Mouse (Mus musculus) left cerebral cortex, postnatal 14 days (tissue): ENCODE measurements around the gene Ndc1. TPM values are rescaled to one million over a fixed set of nuclear protein-coding genes. Genes with fewer than 3 reads are reported as not detected.

Experiments
- DNase-seq, 2 experiments: peaks; one replicate each; pipeline ENCODE4 v3.0.0; 2021 to 2022; ENCODE audit warnings: low spot score in 2 of 2, mixed read lengths in 1 of 2
- intact Hi-C: fragments of 180-260 bp; cut with DNase I; formaldehyde crosslinking; loops from one replicate; pipeline ENCODE4 v1.15.1; 2025
- total RNA-seq, 2 experiments: library from RNA; stranded (reverse); gene quantifications; 2 replicates each; pipeline ENCODE4 v1.2.3; 2021

Gene Ndc1
- total RNA-seq, 2 experiments from 2014 or later, result 14.6 to 18.8 TPM

DNA sequence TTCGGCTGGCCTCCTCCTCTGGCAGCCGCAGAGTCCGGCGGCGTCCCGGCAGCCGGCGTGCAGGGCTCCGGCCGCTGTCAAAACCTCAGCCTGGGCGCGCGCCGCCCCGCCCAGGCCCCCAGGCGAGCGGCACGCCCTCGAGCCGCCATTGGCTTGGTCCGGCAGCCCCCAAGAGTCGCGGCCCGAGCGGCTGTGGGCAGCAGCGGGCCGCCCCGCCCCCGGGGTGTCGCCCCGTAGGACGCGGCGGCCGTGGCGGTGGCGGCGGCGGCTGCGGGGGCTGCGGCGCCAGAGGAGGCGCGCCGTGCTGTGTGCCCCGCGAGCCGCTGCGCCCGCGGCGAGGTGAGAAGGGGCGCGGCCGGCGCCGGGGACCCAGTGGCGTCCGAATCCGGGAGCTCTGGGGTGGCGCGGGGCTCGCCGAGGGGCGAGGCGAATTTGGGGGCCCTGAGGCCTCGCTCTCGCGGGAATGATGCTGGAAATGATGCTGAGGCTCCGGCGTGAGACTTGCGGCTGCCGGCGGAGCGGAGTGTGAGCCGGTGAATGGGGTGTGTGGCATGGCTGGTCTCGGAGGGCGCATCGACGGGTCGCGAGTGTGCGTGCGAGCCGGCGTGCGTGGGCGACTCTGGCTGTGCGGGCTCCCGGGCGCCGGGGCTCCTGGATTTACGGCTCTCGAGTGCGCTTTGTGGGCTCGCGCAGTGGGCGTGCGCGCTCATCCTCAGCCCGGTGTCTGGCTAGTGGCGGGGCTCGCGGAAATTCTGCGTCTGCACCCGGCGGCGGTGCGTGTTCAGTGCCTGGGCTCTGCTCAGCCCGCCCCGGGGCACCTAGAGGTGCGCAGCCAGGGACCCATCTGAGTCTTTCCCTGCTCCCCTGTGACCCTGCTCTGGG, 67.0 kb downstream of the Ndc1 start, which contains the start of gene Glis1:
Glis1 (plus strand) TSS at position 236 of the 882 bp plus-strand sequence.
- intact Hi-C loops, result no loop called here

DNA sequence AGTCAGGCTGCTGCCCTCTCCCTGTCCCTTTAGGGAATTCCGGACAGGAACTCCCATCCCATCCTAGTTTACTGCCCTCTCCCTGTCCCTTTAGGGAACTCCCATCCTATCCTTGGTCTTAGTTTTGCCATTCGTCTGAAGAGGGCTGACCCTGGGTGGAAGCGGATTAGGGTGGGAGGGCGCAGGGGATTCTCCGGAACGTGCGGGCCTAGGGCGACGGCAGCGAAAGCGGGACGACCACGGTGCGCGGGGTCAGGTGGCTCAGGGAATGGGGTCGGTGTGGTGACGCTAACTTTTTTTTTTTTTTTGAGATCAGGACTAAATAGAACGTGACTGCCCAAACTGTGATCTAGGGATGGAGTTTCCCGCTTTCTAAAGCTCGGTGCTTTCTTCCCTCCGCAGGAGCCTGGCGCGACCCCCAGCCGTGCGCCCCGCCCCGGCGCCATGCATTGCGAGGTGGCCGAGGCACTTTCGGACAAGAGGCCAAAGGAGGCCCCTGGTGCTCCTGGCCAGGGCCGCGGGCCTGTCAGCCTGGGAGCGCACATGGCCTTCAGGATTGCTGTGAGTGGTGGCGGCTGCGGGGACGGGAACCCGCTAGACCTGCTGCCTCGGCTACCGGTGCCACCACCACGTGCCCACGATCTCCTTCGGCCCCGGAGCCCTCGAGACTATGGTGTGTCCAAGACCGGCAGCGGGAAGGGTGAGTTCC, 67.8 kb downstream of the Ndc1 start:
- DNase-seq, result no peak
- intact Hi-C loops, result no loop called here

More for the DNA sequence above, 67.0 kb downstream of the Ndc1 start, which contains the start of gene Glis1:
- DNase-seq, result peak; percentile 56 to 66

DNA sequence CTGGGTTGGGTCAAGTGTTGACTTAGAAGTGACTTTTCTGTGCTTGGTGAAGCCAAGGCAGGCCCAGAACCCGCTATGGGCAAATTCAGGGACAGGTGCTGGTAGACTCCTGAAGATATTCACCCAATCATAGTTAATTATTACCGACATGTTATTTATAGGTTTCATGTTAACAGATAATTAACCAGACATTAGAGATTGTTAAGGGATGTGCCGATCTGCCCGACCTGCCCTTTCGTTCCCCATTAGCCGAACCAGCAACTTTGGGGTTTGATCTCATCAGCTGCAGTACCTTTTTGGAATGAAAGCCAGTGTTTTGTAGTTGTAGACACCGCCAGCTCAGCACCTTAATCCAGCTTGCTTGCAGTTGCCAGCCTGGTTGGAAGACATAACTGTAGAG, 68.9 kb downstream of the Ndc1 start:
- no peak for DNase-seq
- intact Hi-C loops, result no loop called here

DNA sequence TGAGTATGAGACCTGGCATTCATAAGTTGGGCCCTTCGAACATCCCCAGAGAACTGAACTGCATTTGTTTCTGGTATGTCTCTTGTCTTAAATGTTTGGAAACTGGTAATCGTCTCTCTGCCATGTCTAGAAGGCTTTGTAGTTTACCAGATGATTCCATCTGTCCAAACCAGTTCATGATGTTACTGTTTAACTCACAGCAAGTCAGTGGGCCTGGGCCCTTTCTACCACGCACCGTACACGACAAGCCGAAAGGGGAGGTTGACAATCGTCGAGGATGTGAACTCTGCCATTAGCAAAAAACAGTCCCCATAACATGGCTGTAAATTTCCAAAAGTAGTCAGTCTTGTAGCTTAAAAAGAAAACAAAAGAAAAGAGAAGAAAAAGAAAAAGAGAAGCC, 71.2 kb downstream of the Ndc1 start:
- intact Hi-C loops, result no loop called here
- DNase-seq, result no peak

DNA sequence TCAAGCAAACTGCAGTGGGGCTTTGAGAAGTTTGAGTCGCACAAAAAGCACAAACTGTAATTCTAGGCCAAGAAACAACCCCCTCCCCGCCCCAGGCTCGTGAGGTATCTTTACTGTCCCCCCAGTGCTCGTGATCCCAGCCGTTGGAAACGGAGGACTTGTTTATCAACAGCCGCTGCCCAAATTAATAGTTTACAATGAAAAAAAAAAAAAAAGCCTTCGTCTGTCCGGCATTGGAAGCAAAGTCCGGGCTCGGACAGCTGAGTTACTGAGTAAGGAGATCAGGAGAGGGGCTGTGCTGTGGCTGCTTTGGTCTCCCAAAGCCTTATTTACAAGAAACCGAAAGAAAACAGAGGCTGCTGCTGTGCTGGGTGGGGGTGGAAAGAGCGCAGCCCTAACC, 72.7 kb downstream of the Ndc1 start:
- intact Hi-C loops, result no loop called here
- DNase-seq, result no peak

DNA sequence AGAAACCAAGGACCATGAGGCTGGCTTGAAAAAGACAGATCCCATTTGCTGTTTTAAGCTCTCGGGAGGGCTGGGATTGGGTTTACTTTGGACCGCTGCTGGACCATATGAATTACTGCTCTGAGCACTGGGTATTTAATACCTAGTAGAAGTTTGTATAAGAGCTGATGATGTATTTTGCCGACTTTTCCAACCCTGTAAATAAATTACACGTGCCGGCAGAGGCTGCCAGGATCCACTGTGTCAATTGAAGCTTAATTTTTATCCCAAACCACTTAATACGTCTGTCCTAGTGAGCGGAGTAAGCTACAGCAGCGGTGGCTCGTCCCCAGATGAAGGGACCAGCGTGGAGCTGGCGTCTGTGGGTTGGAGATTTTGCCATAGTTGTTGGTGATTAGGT, 74.7 kb downstream of the Ndc1 start:
- intact Hi-C loops, result no loop called here
- no peak for DNase-seq

DNA sequence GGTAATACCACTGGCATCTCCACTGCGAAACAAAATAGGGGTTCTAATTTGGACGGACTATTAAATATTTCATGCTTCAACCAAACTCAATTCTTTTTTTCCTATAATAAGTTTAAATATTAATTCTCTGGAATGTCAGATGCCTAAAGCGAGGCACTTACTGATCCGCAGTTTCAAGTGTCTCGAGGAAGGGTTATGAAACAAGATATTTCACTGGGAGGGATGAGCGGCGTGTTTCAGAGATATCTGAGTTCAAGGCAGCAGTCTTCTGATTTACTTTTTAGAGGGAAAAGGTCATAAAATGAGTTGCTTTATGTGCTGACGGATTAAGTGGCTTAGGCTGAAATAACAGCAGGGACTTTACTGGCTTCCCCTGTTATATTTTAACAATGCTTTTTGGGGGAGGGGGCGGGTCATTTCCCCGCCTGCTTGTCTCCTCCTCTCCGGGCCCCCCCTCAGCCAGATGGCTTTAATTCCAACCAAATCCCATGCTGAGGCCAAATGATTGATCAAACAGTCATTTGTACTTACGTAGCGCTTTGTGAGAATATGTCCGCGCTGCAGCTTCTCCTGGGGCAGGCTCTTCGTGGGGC, 75.4 kb downstream of the Ndc1 start:
- intact Hi-C loops, result no loop called here
- DNase-seq, result no peak

DNA sequence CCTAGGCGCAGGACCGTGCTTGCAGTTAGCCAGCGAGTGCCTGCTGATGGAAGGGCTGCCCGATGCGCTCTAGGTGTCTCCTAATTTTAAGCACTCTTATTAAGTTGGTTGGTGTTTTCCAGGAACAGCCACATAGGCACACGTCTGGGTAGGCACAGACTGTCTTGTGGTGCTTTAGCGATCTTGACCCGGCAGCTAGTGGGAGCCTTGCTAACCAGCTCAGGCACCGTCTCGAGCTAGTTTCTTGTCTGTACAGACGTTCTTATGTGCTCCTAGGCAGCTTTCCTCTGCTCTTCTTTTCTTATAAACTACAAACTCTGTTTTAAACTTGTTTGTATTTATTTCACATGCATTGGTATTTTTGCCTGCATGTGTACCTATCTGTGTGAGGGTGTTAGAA, 76.0 kb downstream of the Ndc1 start:
- intact Hi-C loops, result no loop called here
- DNase-seq, result no peak

DNA sequence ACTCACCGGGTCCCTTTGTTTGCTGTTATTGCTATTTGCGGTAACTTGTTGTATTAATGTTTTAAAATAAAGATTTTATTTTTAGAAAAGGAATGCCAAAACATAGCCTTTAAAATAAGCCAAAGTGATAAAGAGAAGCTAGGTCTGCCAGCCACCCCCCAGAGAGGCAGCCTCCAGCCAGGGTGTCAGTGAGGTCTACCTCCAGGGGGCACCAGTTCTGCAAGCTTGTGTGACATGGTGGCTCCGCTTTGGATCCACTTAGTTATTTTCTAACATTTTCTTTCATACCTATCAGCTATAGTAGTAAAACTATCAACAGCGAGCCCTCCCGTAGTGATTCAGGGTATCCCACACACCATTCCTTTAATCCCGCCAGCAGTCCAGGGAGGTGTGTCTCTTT, 80.9 kb downstream of the Ndc1 start:
- intact Hi-C loops, result no loop called here
- no peak for DNase-seq

DNA sequence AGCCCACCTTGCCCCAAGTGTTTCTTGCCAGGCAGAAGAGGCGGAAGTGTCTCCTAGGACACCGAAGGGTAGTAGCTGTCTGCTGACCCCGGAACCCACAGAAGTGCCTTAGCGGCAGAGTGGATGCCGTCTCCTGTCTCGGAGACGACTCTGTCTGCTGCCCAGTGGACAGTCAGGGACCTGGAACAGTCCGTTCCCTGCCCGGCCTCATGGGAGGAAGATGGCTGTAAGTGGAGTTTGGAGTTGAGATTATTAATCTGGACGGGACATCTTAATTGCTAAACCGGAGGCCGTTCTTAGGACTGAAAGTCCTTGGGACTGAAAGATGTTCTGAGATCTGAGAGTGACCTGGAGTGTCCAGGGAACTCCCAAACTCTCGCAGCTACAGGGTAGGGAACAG, 81.9 kb downstream of the Ndc1 start:
- DNase-seq, result no peak
- intact Hi-C loops, result no loop called here

DNA sequence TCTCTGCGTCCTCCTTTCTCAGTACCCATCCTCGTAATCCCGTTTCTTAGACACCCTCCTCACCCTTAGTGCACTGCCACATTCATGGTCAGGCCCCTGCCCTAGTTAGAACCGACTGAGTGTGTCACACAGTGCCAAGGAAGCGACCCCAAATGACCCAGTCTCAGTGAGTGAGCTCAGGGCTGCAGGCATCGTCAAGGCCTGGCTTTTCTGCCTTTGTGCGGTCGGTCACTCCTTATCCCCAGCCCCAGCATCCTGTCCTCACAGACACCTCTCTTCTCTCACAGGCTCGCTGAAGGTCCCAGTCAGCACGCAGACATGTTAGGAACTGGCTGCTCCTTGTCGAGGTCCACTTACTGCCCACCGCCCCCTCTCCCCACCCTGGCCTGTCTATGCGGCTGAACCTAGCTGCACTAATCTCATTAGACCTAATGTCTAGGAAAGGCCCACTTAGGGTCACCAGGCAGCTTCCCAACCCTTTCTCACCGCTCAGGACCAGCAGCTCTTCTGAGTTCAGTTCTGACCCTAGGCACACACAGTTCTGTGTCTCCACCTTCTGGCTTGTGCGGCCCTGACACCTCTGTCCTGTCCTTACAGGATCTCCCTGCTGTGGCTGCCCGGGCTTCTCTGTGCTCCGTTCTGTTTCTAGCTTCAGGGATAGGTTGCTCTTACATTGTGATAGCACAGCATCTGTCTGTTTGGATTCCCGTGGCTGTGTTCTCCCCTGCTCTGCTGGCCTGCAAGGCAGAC, 84.9 kb downstream of the Ndc1 start:
- intact Hi-C loops, result no loop called here
- DNase-seq, result no peak

DNA sequence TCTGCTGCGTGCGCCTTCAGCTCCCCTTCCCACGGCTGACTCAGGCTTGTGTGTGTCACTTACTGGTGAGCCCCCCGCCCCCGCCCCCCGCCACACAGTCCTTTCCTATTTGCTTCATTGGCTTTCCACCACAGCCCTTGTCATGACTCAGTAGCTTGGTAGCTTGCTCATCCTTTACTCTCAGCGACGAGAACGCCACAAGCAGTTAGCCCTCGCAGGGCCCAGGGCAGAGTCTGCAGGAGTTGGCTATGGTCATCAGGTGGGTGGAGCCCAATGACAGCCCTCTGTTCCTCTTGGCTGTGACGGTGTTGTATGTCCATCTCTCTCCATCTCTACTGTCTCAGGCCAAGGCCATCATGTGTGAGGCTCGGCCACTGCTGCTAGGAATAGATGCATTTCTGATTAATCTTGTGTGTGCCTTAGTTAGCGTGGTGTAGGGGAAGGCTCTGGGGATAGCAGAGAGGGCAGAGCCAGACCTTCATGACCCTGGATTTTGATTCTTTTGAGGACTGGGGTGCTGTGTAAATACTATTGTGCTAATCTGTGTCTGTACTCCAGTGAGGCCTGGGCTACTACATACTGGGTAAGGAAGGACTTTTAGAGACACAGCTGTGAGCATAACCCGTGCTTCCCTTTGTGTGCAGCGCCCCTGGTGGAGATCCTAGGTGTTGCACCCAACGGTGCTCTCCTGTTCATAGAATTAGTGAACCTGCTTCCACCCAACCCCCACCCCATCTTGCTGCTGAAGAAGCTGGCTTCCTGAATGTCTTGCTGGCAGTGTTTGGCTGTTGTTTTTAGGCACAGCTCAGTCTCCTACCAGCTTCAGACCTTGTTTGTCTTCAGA, 85.8 kb downstream of the Ndc1 start:
- DNase-seq, result peak; percentile 88 to 94
- intact Hi-C loops, result no loop called here

DNA sequence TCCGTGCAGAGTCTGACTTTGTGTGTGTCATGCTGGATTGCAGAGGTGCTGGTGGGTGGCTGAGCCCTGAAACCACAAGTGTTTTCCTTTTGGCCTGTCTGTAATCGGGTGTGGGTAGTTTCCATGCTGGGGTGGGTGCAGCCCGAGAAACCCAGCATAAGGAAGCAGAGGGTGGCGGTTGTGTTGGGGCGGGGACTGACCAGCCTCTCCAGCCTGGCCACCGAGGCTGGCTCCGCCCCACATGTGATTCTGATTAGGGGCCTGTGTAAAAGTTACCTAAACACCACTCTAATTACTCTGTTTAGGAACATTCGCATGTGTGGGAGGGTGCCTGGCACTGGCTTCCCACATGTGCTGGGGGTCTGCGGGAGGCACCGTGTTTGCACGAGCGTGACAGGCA, 90.0 kb downstream of the Ndc1 start:
- DNase-seq, result no peak
- intact Hi-C loops, result no loop called here

DNA sequence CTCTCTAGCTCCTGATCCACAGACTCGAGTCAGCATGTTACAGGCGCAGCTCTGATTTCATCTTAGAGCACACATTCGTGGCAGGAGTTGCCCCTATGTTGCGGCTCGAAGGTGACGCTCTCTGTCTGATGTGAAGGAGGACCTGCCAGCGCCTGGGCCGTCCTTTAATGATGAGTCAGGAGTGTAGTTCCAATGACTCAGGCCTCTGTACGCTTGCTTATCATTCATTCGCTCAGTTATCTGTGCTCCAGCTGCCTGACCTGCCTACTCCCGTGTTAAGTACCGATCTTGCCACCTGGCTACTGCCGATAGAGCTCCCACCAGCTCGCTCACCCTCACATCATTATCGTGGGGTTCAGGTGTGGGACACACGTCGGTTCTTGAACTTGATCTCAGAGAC, 91.3 kb downstream of the Ndc1 start:
- DNase-seq, result no peak
- intact Hi-C loops, result no loop called here

DNA sequence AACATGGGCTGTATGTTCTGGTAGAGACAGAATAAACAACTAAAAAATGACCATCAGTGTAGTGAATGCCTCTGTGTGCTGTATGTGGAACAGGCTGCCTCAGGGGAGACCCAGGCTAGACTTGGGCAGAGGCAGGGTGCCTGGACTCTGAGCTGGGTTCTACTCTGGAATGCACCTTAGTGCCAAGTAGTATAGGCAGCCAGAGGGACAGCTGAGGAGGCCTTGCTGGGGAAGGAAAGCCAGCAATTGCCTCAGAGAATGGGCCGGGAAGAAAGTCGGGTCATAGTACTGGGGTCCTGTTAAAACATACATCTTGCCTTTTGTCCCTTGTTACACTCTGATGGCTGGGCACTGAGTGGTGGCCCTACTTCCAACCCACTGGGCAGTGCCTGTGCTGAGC, 91.9 kb downstream of the Ndc1 start:
- intact Hi-C loops, result no loop called here
- DNase-seq, result no peak

DNA sequence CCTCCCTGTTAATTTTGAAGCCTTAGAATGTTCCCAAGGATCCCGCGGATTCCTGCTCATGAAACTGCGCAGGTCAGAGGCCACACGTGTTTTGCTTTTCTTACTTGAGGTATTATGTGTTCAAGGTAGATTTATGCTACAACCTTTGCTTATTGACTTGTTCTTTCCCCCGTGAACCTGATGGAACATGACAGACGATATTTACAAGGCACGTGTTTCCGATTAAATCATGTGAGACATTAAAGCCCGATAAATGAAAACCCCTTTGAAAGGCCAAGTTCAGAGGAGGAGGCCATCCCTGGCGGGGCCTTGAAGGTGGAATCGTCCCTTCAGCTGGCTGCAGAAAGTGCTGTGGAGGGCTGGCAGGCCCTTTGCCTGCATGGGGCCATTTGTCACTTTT, 92.9 kb downstream of the Ndc1 start:
- intact Hi-C loops, result no loop called here
- no peak for DNase-seq
